Mouse (Mus musculus): Measurements from ENCODE around the gene Rbm33.

Rbm33 gene

DNA sequence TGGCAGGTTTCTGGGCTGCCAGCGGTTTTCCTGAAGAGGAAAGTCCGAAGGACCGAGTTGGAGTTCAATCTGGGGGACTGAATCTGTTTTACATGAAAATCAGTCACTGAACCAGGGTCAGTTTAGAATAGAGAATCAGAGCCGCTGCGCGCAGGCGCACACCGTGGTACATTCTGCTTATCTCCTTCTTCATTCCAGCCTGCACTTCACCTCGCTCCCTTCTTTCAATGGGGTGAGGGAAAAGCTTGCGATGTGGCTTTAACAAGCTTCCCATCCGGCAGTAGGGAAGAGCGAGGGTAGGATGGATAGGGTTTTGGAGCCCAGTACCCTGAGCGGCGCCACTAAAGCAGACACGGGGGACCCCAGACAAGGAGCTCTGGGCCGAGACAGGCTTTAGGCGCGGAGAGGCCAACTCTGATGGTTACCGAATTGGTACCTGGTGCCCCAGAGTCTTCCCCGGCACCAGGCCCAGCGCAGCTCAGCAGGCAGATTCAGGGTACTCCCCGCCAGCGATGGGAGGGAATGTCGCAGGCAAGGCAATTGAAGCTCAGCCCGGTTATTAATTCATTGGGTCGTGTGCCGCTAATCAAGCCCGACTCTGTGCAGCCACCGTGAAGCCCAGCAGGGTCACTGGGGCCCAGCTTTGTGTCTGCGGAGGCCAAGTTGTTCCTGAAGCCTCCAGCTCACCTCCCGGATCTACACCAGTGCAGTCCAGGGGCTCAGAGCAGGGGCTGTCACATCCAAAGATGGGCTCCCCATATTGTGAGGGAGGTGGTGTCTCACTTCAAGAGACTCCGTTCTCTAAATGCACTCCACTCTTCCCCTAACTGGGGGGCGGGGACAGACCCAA is 146.0 kb downstream of the Rbm33 start:
- no peak for DNase-seq (ENCODE audit: low spot score in 2 of 2)

DNA sequence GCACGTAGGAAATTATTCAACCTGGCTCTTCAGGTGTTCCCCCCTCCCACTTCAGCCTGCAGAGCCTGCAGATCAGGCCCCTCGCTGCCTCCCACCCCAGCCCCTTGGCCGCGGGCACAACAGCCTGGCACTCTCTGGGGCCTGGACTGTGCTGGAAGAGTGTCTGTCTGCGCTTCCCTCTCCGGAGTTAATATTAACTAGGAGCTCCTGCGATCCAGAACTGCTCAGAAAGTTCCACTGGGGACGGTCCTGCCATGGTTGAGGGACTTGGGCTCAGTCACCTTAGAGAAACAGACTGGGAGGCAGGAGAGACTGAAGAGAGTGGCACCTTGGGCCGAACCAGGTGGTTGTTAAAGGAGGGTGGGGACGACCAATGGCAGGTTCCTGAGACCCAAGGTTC is 146.7 kb downstream of the Rbm33 start:
- DNase-seq (ENCODE audit: low spot score in 2 of 2) = no peak

DNA sequence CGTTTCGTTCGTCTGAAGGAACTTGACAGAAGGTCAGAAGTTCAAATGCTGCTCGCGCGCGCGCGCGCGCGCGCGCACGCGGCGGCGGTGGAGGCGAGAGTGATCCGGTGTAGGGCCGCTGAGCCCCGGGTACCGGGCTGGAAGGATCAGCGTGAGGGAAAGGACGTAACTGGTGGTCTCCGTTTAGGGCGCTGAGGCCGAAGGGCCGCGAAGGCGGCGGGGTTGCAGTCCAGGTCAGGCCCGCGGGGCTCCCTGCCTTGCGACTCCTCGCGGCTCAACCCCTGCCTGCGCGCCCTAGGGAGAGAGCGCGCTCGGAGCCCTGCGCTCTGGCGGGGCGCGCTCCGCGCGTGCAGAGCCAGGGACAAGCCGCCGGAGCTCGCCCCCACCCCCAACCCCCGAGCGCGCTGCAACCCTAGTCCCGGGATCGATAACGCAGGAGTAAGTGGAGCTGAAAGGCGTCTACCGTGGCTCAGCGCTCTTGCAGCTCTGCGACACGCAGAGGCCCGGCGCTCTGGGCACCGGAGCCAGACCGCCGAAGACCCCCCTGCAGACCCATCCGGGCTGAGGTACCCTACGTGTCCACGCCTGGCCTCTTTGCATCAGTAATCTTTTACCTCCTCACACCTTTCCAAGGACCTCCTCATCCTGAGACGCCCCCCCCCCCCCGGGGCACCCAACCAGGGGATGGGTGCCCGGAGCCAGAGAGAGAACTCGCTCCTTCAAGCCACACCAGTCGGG is 147.6 kb downstream of the Rbm33 start:
- peak in 1 of 2 experiments; percentile 23 for DNase-seq (ENCODE audit: low spot score in 2 of 2)

DNA sequence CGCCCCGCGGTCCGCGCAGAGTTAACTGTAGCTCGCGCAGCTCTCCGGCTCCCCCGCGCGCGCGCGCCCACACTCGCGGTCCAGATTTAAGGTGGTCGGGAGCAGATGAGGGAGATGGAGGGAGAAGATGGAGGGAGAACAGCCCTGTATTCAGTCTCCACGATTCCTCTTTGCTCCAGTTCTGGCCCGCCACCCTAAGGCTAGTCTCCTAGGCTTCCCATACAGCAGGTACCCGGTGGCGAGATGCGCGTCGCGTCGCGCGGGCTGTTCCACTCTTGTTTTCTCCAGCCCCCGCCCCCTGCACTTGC is 148.1 kb downstream of the Rbm33 start:
- peak; percentile 57 to 65 for DNase-seq (ENCODE audit: low spot score in 2 of 2)

DNA sequence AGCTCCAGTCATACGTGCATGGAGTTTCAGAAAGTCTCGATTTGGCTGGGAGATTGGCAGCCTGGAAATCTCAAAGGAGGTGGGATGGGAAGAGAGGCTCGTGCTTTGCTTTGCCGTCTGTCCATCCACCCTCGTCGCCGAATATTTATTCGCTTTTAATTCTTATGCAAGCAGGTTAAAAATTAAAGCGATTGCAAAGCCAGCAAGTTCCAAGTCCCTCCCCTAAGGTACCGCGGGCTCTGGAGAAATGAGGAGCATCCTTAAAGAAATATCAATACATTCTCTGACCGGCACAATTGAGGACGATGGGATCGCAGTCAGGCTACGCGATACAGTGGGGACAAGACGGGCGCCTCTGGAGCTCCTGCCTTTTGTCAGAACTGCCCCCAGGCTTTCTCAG is 148.6 kb downstream of the Rbm33 start:
- DNase-seq (ENCODE audit: low spot score in 2 of 2) = no peak

DNA sequence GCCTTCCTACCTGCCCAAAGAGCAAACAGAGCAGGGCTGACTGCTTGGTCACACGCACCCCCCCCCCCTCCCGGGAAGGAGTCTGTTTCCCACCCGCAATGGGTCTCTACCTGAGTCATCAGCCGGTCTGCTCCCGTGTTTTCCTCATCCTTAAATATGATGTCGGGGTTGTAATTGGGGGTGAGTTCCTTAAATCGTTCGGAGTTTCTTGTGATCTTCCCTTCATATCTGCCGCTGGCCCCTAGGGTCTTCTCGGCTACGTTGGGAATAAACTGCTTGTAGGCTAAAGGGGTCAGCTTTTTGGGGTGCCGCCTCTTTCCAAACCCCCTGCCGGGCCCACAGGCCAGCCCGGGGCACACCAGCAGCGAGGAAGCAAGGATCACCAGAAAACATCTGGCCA is 149.4 kb downstream of the Rbm33 start:
- DNase-seq (ENCODE audit: low spot score in 2 of 2) = no peak

DNA sequence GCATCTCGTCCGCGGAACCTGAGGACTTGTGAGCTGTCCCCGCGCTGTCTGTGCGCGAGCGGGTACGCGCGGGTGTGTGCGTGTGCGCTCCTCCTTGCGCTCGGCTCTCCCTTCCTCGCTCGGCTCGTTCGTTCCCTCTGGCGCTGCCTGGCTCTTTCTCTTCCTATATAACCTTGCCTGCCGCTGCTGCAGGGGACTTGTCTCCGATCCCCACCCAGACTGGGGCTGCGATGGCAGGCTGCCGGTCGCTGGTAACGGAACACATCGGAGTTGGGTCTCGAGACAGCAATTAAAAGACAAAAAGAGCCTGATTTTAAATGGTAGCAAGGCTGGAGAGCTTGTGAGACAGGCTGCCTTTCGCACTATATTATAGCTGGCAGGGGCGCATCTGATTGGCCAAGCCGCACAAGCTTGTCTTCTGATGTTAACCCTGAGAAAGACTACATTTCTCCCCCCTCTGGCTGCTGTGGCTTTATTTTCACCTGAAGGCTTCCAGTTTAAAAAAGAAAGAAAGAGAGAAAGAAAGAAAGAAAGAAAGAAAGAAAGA is 149.9 kb downstream of the Rbm33 start, which contains the start of gene Shh:
Gene Shh (minus strand): TSS at position 497 of the 547 bp plus-strand sequence.
- peak in 1 of 2 experiments; percentile 45 for DNase-seq (ENCODE audit: low spot score in 2 of 2)
